Mouse (Mus musculus) spleen, postnatal 10 days (tissue): Measurements from ENCODE around the gene H2-M10.6.
"Not testable (repeated sequence)": the region's sequence is repeated elsewhere in the genome, so short reads cannot be mapped to it uniquely, and the experiment has no call there.

Experiments used
- DNase-seq, 2 experiments: peaks; one replicate each; pipeline ENCODE4 v3.0.0; 2021 to 2022; ENCODE audit warnings: low spot score in 2 of 2

The H2-M10.6 gene

DNA sequence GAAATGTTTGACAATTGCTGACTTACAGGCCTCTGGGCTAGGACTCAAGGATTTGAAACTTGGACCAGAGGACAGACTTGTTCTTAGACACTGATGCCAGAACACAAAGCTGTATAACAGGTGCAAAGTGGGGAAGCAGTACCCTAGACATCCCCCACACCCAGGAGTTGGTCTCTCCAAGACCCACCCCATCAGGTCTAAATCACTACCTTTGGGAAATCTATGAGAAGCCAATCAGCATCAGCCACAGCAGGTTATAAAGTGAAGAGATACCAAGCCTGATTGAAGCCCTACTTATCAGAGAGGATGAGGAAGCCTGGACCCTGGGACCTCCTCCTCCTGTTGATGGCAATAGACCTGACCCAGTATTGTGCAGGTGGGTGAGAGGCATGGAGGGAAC is at the start of gene H2-M10.6:
TSS of gene H2-M10.6 (plus strand) at position 301 of the 400 bp plus-strand sequence.
- no peak for DNase-seq

DNA sequence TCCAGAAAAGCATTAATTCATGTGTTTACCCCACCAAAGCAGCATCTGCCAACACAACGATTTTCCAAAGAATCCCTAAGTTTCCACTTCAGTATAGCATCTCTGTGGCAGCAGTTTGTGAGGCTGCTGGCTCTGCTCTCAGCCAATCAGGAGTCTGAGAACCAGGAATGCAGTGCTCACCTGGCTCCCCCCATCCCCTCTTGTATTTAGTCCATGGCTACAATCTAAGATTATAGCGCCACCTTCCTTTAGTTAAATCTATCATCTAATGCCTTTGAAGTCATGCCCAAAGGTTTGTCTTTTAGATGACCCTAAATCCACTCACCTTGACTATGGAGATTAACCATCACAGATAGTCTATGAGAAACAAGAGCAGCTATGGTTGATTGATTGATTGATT is 48.2 kb upstream of the H2-M10.6 start:
- no peak for DNase-seq

DNA sequence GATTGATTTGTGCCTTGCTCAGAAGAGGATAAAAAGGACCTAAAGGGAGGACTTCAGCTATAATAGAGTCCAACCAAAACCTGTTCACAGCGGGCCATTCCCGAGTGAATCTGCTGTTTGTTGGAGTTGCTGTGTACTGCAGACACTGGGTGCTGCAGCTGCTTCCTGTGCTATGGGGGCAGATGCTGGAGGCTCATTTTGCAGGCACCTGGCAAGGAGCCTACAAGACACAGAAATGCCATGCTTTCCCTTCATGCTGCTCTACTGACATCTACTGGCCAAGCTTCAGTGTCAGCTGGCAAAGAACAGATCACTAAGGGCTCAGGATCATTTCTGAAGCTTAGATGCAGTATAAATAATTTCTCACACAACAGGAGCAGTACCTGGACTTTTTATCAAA is 47.7 kb upstream of the H2-M10.6 start:
- DNase-seq, result peak in 1 of 2 experiments; percentile 28

DNA sequence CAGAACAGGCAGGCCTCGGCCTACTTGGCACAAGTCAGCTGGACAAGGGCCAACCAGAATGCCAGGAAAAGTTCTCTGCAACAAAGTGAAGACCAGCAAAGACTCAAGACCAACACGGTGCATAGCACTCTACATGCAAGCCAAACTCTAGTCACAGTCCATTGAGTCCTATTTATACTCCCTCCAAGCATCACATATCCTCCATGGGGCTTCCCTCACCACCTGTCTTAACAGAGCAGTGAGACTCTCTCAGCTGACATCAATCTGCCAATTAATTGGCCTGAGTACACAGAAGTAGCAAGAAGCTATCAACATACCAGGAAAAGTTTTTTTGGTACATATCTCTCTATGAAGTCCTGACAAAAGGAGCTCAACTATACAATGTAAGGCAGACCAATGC is 46.6 kb upstream of the H2-M10.6 start:
- not testable (repeated sequence) for DNase-seq

DNA sequence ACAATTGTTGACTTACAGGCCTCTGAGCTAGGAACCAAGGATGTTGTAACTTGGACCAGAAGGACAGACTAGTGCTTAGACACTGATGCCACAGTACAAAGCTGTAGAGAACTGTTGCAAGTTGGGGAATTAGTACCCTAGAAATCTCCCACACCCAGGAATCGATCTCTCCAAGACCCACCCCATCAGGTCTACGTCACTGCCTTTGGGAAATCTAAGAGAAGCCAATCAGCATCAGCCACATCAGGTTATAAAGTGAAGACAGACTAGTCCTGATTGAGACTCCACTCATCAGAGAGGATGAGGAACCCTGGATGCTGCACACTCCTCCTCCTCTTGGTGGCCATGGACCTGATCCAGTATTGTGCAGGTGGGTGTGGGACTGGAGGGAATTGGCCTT is 39.4 kb upstream of the H2-M10.6 start, which contains the start of gene H2-M10.5:
TSS of gene H2-M10.5 (plus strand) at position 301 of the 400 bp plus-strand sequence.
- DNase-seq, result not testable (repeated sequence)

DNA sequence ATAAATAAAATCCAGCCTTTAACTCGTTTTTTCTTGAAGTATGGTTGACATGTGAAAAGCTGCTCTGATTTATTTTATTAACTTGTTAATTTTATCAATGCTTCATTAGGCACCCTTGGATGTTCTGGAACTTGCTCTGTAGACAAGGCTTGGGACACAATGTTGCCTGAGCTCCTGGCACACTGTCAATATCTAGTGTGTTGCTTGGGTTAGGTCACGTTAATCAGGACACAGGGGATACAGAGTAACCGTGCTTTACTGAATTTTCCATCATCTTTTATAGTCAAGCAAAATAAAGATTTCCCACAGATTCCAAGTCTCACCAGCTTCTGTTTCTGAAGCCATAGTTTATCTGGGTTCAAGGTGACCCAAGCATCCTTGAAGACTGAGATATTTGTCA is 30.4 kb upstream of the H2-M10.6 start:
- no peak for DNase-seq

DNA sequence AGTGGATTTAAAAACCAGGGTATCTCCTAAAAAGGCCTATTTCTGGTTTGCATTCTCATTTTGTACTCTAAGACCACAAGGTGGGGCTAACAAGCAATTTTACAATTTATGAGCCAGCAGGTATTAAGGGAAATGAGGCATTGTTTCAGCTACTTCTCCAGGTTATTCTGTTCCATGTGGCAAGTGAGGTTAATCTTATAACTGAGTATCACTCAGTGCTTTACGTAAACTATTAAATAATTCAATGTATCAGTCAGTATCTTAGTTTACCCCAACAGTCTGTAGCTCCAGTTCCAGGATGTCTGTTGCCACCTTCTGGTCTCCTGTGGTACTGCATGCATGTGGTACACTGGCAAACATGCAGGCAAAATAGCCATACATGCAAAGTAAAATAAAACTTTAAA is 25.5 kb upstream of the H2-M10.6 start:
- DNase-seq, result peak in 1 of 2 experiments; percentile 40

DNA sequence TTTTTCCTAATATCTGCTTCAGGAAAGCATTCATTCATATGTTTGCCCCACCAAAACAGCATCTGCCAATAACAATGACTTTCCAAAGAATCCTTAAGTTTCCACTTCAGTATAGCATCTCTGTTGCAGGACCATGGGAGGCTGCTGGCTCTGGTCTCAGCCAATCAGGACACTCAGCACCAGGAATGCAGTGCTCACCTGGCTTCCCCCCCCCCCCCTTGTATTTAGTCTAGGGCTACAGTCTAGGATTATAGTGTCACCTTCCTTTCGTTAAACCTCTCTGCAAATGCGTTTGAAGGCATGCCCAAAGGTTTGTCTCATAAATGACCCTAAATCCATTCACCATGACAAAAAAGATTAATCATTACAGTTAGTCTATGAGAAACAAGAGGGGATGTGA is 23.6 kb upstream of the H2-M10.6 start:
- no peak for DNase-seq

DNA sequence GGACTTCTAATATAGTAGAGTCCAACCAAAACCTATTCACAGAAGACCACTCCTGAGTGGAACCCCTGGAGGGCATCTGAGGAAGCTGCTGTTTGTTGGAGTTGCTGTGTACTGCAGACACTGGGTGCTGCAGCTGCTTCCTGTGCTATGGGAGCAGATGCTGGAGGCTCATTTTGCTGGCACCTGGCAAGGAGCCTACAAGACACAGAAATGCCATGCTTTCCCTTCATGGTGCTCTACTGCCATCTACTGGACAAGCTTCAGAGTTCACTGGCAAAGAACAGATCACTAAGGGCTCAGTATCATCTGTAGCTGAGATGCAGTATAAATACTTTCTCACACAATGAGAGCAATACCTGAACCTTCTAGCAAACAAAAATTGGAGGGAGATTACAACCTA is 23.2 kb upstream of the H2-M10.6 start:
- peak; percentile 13 to 60 for DNase-seq

DNA sequence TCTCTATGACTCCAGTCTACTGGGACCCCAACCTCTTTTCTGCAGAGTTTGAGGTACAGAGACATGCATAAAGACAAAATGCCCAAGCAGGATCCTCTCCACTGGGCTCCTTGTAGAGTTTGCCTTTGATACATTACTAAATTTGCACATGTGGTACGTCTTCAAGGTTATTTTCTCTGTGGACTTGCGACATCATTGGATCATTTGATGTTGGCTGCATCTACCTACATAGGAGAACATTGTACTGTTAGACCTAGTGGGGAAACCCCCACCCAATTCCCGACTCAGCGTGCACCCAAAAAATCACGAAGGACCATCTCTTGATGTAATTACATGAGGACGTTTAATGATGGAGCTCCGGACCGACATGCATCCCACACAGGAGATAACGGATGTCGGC is 12.5 kb upstream of the H2-M10.6 start:
- no peak for DNase-seq

DNA sequence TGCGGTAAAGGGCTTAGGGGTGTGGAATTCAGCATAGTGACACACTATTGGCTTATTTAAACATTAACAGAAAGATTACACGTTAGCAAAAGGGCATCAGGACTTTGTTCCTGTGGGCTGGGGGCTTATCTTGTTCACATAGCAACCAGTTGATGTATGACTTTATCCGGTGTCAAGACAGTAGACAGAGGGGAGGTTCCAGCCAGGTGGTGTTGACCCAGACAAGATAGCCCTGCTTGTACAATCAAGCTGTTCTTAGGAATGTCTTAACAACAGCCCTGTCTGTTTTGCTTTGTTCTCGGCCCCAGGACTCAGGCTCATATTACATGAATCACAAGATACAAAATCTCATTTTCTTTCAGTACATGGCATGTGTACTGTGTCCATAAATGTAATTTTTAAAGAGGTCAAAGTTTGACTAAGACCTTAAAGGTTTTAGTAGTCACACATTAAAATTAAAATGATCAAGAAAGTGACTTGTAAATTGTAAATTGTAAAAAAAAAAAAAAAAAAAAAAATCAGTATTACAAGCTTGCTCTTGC is 12.0 kb upstream of the H2-M10.6 start:
- not testable (repeated sequence) for DNase-seq

DNA sequence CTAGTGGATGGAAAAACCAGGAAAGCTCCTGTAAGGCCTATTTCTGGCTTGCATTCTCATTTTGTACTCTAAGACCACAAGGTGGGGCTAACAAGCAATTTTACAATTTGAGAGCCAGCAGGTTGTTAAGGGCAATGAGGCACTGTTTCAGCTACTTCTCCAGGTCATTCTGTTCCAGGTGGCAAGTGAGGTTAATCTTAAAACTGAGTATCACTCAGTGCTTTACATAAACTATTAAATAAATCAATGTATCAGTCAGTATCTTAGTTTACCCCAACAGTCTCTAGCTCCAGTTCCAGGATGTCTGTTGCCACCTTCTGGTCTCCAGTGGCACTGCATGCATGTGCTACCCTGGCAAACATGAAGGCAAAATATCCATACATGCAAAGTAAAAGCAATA is 12.0 kb downstream of the H2-M10.6 start:
- peak; percentile 53 to 80 for DNase-seq

DNA sequence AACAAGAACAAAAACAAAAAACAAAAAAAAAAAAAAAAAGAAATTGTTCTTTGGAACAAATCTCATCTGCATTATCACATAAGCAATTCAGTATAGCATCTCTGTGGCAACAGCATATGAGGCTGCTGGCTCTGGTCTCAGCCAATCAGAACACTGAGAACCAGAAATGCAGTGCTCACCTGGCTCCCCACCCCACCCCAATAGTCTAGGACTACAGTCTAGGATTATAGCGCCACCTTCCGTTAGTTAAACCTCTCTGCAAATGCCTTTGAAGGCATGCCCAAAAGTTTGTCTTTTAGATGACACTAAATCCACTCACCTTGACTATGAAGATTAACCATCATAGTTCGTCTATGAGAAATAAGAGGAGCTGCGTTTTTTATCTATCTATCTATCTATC is 13.6 kb downstream of the H2-M10.6 start:
- peak in 1 of 2 experiments; percentile 32 for DNase-seq

DNA sequence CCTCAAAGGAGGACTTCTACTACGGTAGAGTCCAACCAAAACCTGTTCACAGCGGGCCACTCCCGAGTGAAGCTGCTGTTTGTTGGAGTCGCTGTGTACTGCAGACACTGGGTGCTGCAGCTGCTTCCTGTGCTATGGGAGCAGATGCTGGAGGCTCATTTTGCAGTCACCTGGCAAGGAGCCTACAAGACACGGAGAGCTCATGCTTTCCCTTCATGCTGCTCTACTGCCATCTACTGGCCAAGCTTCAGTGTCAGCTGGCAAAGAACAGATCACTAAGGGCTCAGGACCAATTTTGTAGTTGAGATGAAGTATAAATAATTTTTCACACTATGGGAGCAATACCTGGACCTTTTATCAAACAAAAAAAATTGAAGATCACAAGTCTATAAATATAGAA is 14.0 kb downstream of the H2-M10.6 start:
- peak; percentile 69 to 88 for DNase-seq

DNA sequence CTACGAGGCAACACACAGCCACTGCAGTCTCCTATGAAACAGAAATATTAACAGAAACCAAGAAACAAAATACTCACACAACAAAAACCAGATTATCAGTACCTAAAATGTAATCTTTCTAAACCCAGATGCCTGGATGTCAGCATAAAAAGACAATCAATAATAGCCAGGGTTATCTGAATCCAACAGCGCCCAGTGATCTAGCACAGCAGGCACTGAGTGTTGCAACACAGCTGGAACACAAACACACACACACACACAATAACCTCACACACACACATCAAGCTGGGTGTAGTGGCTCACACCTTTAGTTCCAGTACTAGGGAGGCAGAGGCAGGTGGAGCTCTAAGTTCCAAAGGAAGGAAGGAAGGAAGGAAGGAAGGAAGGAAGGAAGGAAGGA is 16.5 kb downstream of the H2-M10.6 start:
- DNase-seq, result no peak

DNA sequence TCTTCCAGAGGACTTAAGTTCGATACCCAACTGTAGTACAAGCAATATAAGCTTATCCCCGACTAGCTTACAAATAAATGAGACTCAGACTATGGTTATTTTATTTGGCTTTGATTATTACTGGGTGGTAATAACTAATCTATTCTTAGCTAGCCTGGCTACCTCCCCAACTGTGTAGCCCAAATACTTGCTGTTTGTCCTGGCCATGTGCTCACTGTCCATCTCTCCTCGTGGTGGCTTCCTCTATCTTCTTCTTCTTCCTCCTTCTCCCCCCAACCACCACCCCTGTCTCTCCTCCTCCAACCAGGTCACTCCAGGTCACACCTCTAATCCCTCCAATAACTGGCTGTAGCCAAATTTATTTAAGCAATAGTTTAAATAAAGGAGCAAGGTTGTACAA is 18.5 kb downstream of the H2-M10.6 start:
- no peak for DNase-seq

DNA sequence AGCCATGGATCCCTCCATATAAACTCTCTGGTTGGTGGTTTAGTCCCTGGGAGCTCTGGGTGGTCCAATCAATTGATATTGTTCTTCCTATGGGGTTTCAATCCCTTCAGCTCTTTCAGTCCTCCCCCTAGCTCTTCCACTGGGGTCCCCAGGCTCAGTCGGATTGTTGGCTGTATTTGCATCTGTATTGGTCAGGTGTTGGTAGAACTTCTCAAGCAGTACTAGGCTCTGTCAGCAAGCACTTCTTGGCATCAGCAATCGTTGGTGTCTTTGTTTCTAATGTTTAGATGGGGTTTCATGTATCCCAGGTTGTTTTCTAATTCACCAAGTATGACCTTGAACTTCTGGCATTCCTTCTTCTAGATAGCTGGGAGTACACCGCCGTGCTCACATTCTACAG is 20.7 kb downstream of the H2-M10.6 start:
- no peak for DNase-seq

DNA sequence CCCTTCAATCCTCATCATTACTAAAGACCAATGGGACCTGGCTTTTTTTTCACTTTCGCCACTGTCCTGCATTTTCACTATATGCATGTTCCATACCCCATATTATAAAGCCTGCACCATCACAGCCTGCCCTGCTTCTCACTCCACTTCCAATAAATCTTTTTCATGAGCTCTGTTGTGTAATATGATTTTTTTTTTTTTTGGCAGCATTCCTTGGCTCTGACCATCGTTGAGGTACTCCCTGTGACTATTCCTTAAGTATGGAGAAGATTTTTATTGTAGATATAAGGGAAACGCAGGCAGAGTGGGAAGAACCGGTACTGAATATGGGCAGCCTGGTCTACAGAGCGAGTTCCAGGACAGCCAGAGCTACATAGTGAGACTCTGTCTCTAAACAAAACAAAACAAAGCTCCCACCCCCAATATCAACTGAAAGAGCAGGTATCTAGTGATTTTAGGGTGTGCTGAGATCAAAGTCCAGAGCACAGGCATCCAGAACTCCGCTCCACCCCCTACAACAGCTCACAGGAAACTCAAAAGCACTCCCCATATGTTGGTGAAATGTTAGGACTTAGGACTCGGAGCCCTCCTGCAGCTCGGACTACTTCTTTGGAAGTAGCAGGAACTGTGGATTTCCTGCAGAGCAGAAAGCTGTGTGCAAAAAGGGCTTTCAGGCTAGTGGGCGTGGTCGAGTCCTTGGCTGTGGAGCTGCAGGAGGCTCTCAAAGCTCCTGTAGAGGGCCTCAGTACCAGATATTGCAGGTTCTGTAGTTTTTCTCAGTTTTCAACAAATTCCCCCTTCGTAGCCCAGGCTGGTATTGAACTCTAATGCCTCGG is 23.8 kb downstream of the H2-M10.6 start:
- peak; percentile 38 to 79 for DNase-seq

DNA sequence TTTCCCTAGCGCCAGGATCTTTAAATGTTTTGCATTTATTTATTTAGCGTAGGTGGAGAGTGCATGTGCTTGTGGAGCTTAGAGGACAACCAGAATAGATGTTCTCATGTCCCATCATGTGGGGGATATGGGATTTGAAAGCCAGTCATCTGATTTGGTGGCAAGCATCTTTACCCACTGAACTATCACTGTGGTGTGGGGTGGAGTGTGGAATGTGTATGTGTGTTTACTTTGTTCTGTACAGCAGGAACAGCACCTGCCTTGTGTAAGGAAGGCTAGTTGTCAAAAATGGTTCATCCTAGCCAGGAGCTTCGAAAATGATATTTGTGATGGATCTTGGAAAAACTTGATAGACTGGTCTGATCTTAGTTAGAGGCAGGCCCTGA is 24.4 kb downstream of the H2-M10.6 start:
- DNase-seq, result peak in 1 of 2 experiments; percentile 23

DNA sequence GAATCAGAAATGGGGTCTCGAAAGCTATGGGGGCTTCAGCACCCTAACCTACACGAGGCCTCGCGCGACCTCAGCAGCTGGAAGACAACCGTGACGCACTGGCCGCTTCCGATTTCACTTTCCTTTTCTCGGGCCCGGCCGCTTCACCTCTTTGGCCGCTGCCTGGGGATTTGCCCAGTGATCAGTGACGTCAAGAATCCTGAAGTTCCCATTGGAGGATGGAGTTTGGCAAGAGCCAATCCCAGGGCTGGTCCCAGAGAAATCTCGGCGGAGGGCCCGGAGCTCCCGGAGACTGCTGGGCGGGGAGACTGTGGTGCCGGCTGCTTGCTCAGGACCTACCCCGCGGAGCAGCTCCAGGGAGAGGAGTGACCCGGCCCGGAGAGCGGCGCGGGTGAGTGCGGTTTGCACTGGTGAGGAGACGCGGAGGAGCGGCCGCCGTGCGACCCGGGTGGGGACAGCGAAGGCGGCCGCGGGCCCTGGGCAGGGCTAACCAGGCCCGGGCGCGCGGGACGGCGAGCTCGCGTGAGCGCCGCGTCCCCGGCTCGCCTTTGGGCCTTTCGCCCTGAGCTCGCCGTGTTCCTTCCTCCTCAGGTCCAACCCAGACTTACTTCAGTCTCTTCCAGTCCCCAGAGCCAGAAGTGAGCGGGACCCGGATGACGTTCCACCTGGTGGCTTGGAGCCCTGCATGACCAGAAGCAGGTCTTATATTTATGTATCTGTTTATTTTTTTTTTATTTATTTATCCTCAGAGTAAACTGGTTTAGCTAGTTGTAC is 25.1 kb downstream of the H2-M10.6 start, which contains the start of gene Trim26:
TSS of gene Trim26 (plus strand) at position 261 of the 774 bp plus-strand sequence.
- peak; percentile 96 to 98 for DNase-seq

DNA sequence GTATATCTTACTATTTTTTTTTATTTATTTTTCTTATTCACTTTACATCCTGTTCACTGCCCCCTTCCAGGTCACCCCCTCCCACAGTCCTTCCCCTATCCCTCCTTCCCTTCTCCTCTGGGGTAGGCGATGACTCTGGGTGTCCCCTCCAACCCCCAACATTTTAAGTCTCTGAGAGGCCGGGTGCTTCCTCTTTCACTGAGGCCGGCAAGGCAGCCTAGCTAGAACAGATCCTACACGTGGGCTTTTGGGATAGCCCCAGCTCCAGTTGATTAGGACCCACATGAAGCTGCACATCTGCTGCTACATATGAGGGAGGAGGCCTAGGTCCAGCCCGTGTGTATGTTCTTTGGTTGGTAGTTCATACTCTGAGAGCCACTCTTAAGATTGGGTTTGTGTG is 27.0 kb downstream of the H2-M10.6 start:
- DNase-seq, result no peak

DNA sequence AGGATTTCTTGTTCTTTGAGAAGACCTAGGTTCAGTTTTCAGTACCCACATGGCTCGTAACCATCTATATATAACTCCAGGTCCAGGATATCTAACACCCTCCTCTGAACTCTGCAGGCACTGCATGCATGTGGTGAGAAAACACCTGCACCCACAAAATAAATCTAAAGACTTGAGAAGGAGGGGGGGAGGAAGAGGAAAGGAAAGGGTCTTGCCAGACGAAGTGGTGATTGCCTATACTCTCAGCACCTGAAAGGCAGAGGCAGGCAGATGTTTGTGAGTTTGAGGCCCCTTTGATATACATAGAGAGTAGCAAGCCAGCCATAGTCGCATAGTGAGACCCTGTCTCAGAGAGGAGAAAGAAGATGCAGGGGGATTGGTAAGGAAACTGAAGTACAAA is 28.0 kb downstream of the H2-M10.6 start:
- DNase-seq, result no peak
